Mouse (Mus musculus) forebrain, embryonic 12.5 days (tissue): ENCODE data around the gene Gad2. TPM values are rescaled to one million over a fixed set of nuclear protein-coding genes. Genes with fewer than 3 reads are reported as not detected.

ENCODE experiments used
- ATAC-seq: fragments of 200-750 bp; cut with Nextera tagmentation; 2 replicates; pipeline ENCODE4 v1.8.0; 2017; ENCODE audit warnings: moderate TSS enrichment; ENCODE audit not compliant: low FRiP score
- H3K27ac ChIP-seq: fragments of 300-500 bp; sonication (generic); 2 replicates; pipeline ENCODE4 v1.5.1; 2016; ENCODE audit warnings: mild to moderate bottlenecking
- H3K27me3 ChIP-seq: fragments of 300-500 bp; sonication (generic); 2 replicates; pipeline ENCODE4 v1.6.1; 2016; ENCODE audit warnings: mild to moderate bottlenecking
- H3K36me3 ChIP-seq: fragments of 300-500 bp; sonication (generic); replicated peaks from 2 replicates; pipeline ENCODE4 v1.6.1; 2016; ENCODE audit warnings: mild to moderate bottlenecking
- H3K4me1 ChIP-seq: fragments of 300-500 bp; sonication (generic); 2 replicates; pipeline ENCODE4 v1.6.1; 2016
- H3K4me2 ChIP-seq: fragments of 300-500 bp; sonication (generic); 2 replicates; pipeline ENCODE4 v1.6.1; 2016; ENCODE audit warnings: mild to moderate bottlenecking, moderate library complexity
- H3K4me3 ChIP-seq: fragments of 300-500 bp; sonication (generic); replicated peaks from 2 replicates; pipeline ENCODE4 v1.5.1; 2016; ENCODE audit warnings: mild to moderate bottlenecking
- H3K9ac ChIP-seq: fragments of 300-500 bp; sonication (generic); 2 replicates; pipeline ENCODE4 v1.6.1; 2016; ENCODE audit warnings: mild to moderate bottlenecking
- H3K9me3 ChIP-seq: fragments of 300-500 bp; sonication (generic); 2 replicates; pipeline ENCODE4 v1.6.1; 2016
- WGBS: fragments of 180-500 bp; shearing (Covaris S2); methylation state at CpG from one replicate; pipeline ENCODE4 v1.1.7; 2016; 5-methylcytosine and 5-hydroxymethylcytosine counted together
- polyA plus RNA-seq: library from polyadenylated mRNA; unstranded; fragments of >200 nt; fragmentation: Nextera tagmentation; extraction: Ambion mirVana; gene quantifications from 2 replicates; pipeline ENCODE4 v1.2.1, GENCODE M21; 2016

Gene Gad2
- polyA plus RNA-seq, 1 experiment from 2014 or later: 73.0 TPM

DNA sequence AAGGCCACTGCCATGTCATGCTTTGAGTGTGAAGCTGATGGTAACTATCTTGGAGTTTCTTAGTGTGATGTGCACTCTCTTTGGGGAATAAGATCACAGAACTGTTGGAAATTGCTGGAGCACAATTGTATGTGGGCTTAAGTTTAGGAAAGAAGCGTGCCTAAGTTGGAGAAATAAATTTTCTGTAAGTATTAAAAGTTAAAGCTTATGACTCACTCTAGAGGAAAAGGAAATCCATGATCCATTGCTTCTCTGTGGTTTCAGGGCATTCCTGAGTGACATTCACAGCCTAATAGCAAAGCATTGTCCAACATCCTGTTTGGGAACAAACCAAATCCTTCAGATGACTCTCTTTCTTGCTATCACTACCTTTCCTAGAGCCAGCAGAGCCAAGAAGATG lies 49.3 kb downstream of the Gad2 start:
- WGBS: 91% methylated on average over 1 of the region's 1 CpGs
- H3K27me3 ChIP-seq: no peaks in the 10 kb centered on the region
- H3K9me3 ChIP-seq: no peaks in the 10 kb centered on the region

DNA sequence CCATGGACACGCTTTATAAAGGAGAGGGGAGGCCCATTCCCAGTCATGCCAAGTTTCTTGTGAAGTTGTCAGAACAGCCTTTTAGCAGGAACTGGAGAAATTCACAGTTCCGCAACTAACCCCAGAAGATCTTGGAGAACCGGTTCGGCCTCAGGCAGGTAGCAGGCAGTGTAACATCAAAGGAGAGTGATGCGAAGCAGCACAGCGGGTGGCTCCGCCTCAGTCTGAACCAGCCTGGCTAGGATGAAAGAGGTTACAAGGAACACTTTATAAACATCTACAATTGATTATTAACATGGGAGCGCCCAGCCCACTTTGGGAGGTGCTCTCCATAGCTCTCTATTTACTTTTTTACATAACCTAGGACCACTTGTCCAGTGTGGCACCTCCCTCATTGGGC lies 55.1 kb downstream of the Gad2 start:
- Histone ChIP-seq H3K4me1 (no peaks in the 10 kb centered on the region), H3K27ac (no peak overlapping the region), H3K27me3 (no peaks in the 10 kb centered on the region), H3K4me2 (no peak overlapping the region), H3K9me3 (no peaks in the 10 kb centered on the region), H3K4me3 (no peak overlapping the region), H3K36me3 (no peaks in the 10 kb centered on the region), H3K9ac (no peak overlapping the region)
- no peak for ATAC-seq
- 40% methylated on average over 8 of the region's 8 CpGs for WGBS

More for the DNA sequence above, 49.3 kb downstream of the Gad2 start:
- no peak overlapping the region for H3K9ac ChIP-seq
- no peaks in the 10 kb centered on the region; the same call in 1 of the 2 replicates for H3K36me3 ChIP-seq
- H3K27ac ChIP-seq: no peak overlapping the region
- ATAC-seq: no peak
- no peaks in the 10 kb centered on the region for H3K4me1 ChIP-seq
- H3K4me3 ChIP-seq: no peak overlapping the region
- no peak overlapping the region for H3K4me2 ChIP-seq

DNA sequence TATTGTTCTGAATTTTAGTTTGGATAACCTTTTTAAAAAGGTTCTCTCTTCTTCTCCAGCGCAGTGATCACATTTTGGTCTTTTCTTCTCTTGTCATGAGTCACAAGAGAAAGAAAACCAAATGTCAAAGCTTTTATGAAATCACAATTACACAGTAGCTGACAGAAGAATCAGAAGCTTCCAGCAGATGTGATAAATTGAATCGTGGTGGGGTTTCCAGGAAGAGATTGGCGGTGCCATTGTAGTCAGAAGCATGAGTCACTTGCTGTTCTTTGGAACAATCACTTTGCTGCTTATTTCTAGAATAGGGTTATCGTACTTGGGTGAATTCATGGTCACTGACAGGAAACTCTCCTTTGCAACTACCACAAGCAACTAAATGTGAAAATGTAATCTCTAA lies 57.9 kb downstream of the Gad2 start:
- H3K4me3 ChIP-seq: no peak overlapping the region
- H3K9me3 ChIP-seq: no peaks in the 10 kb centered on the region
- no peaks in the 10 kb centered on the region for H3K4me1 ChIP-seq
- H3K36me3 ChIP-seq: no peaks in the 10 kb centered on the region
- H3K27ac ChIP-seq: no peak overlapping the region
- no peak for ATAC-seq
- no peak overlapping the region for H3K4me2 ChIP-seq
- WGBS: 59% methylated on average over 4 of the region's 4 CpGs
- no peaks in the 10 kb centered on the region for H3K27me3 ChIP-seq
- H3K9ac ChIP-seq: no peak overlapping the region

GRCm38 (mm10) chr2:22689969-22690368 lies 68.0 kb downstream of the Gad2 start:
- H3K4me2 ChIP-seq: no peak overlapping the region
- WGBS: 82% methylated on average over 7 of the region's 7 CpGs
- no peak overlapping the region for H3K4me3 ChIP-seq
- H3K27ac ChIP-seq: no peak overlapping the region
- H3K36me3 ChIP-seq: peaks cover 12% of the 10 kb centered on the region
- H3K4me1 ChIP-seq: no peaks in the 10 kb centered on the region
- H3K9me3 ChIP-seq: no peaks in the 10 kb centered on the region
- no peaks in the 10 kb centered on the region for H3K27me3 ChIP-seq
- H3K9ac ChIP-seq: no peak overlapping the region
- no peak for ATAC-seq

DNA sequence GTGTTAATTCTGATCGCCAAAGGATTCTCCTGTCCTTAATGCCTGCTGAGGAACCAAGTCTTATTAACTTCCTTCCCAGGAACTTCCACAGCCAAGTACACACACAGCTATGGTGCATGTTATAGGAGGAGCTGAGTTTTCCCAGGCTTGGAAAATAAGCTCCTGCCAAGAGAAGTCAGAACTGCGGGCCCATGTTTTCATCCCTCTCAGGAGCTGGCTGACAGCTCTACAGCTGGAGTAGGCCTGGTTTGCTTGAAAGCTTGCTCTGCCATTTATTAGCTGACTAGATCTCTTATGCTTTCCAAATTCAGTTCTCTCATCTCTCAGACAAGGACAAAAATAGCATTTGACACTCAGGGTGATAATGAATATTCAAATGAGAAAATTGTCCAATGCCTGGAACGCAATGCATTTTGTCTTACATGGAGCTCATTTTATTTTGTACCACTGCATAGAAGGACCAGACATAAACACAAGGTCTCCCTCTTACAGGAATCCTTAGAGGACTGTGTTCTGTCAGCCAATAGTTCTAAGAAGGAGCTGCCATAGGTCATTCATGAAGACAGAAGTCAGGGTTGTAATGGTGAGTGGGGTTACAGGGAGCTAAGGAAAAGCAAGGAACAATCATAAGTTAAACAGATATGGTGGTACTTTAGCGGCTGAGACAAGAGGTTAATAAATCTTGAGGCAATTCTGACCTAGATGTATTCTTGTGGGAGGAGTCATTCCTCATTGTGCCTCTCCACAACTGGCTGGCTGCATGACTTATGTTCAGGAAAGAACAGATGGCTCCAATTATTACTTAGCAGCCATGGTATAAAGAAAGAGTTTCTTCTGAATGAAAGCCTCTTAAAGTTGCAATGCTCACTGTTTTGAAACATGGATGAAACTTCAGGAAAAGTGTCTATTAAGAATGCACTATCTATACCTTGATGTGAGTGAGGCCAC lies 83.0 kb downstream of the Gad2 start:
- Histone ChIP-seq H3K4me2 (no peak overlapping the region), H3K9ac (no peak overlapping the region), H3K4me1 (no peaks in the 10 kb centered on the region; the same call in 1 of the 2 replicates), H3K36me3 (no peaks in the 10 kb centered on the region), H3K27ac (no peak overlapping the region), H3K9me3 (no peaks in the 10 kb centered on the region), H3K27me3 (no peaks in the 10 kb centered on the region), H3K4me3 (no peak overlapping the region)
- WGBS: 69% methylated on average over 4 of the region's 4 CpGs
- ATAC-seq: no peak

- H3K4me3 ChIP-seq: no peak overlapping the region
- no peaks in the 10 kb centered on the region for H3K36me3 ChIP-seq
- H3K27me3 ChIP-seq: no peaks in the 10 kb centered on the region
- peak; percentile 46; the same call in 1 of the 2 replicates for ATAC-seq
- H3K4me2 ChIP-seq: no peak overlapping the region
- no peaks in the 10 kb centered on the region; the same call in 1 of the 2 replicates for H3K4me1 ChIP-seq
- WGBS: 76% methylated on average over 3 of the region's 3 CpGs
- no peak overlapping the region for H3K27ac ChIP-seq
- no peak overlapping the region for H3K9ac ChIP-seq
- H3K9me3 ChIP-seq: no peaks in the 10 kb centered on the region
These were observed 84.2 kb downstream of the Gad2 start for GRCm38 (mm10) chr2:22706233-22706632.

- WGBS: 24% methylated on average over 8 of the region's 8 CpGs
- 0 out of 2 replicates have a peak overlapping the region, but pooled peaks have one; percentile 17 for H3K9ac ChIP-seq
- H3K27me3 ChIP-seq: no peaks in the 10 kb centered on the region
- ATAC-seq: peak; percentile 94
- H3K36me3 ChIP-seq: no peaks in the 10 kb centered on the region
- no peak overlapping the region for H3K4me2 ChIP-seq
- no peaks in the 10 kb centered on the region for H3K4me1 ChIP-seq
- H3K9me3 ChIP-seq: no peaks in the 10 kb centered on the region
- no peak overlapping the region for H3K4me3 ChIP-seq
- H3K27ac ChIP-seq: no peak overlapping the region
These were observed 99.8 kb downstream of the Gad2 start for GRCm38 (mm10) chr2:22721522-22722470.

DNA sequence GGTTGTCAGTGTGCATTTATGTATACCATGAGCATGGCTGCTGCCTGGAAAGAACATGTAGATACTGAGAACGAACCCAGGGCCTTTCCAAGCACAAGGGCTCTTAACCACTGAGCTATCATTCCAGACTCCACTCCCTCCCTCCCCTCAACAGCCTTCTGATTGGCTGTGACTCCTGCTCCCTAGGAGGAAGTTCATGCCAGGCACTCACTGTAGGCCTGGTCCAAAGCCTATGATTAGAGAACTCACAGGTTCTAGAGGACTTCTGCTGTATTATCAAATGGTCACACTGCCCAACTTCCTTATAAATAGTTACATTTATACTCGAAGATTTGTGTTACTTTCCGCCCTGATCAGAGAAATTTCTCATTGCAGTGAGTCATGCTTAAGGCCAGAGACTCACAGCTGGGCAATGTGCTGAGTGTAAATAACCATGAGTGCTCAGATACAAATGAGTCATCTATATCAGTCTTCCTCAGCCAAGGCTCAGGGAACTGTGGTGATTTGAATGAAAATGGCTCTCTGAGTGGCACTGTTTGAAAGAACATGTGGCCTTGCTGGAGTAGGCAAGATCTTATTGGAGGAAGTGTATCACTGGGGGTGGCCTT lies 102.0 kb downstream of the Gad2 start:
- no peaks in the 10 kb centered on the region for H3K9me3 ChIP-seq
- 81% methylated on average over 3 of the region's 3 CpGs for WGBS
- H3K4me3 ChIP-seq: no peak overlapping the region
- H3K27me3 ChIP-seq: no peaks in the 10 kb centered on the region
- no peak overlapping the region for H3K9ac ChIP-seq
- no peak for ATAC-seq
- H3K36me3 ChIP-seq: no peaks in the 10 kb centered on the region
- no peak overlapping the region for H3K4me2 ChIP-seq
- no peak overlapping the region for H3K27ac ChIP-seq
- no peaks in the 10 kb centered on the region for H3K4me1 ChIP-seq

- no peak overlapping the region for H3K4me3 ChIP-seq
- H3K4me2 ChIP-seq: no peak overlapping the region
- no peaks in the 10 kb centered on the region for H3K36me3 ChIP-seq
- H3K27ac ChIP-seq: no peak overlapping the region
- 77% methylated on average over 1 of the region's 1 CpGs for WGBS
- no peak overlapping the region for H3K9ac ChIP-seq
- H3K27me3 ChIP-seq: no peaks in the 10 kb centered on the region
- H3K4me1 ChIP-seq: no peaks in the 10 kb centered on the region
- no peaks in the 10 kb centered on the region for H3K9me3 ChIP-seq
- no peak for ATAC-seq
These were observed 105.1 kb downstream of the Gad2 start for GRCm38 (mm10) chr2:22727113-22727512.

GRCm38 (mm10) chr2:22736134-22736533 lies 114.1 kb downstream of the Gad2 start:
- no peak overlapping the region for H3K27ac ChIP-seq
- H3K27me3 ChIP-seq: no peaks in the 10 kb centered on the region
- H3K9ac ChIP-seq: no peak overlapping the region
- no peaks in the 10 kb centered on the region for H3K9me3 ChIP-seq
- H3K4me1 ChIP-seq: no peaks in the 10 kb centered on the region
- no peaks in the 10 kb centered on the region for H3K36me3 ChIP-seq
- H3K4me3 ChIP-seq: no peak overlapping the region
- ATAC-seq: no peak
- WGBS: 81% methylated on average over 2 of the region's 2 CpGs
- no peak overlapping the region for H3K4me2 ChIP-seq

GRCm38 (mm10) chr2:22739369-22739768 lies 117.4 kb downstream of the Gad2 start:
- Histone ChIP-seq H3K4me1 (0 out of 2 replicates have a peak, but pooled peaks cover 4% of the 10 kb centered on the region), H3K4me2 (no peak overlapping the region), H3K9ac (no peak overlapping the region), H3K27ac (no peak overlapping the region), H3K9me3 (no peaks in the 10 kb centered on the region), H3K36me3 (no peaks in the 10 kb centered on the region), H3K27me3 (no peaks in the 10 kb centered on the region), H3K4me3 (no peak overlapping the region)
- no peak for ATAC-seq
- WGBS: 55% methylated on average over 1 of the region's 1 CpGs

- Histone ChIP-seq H3K4me3 (no peak overlapping the region), H3K4me2 (no peak overlapping the region), H3K27me3 (no peaks in the 10 kb centered on the region), H3K9me3 (no peaks in the 10 kb centered on the region), H3K9ac (no peak overlapping the region), H3K36me3 (no peaks in the 10 kb centered on the region), H3K27ac (no peak overlapping the region), H3K4me1 (0 out of 2 replicates have a peak, but pooled peaks cover 4% of the 10 kb centered on the region)
- no peak for ATAC-seq
- 67% methylated on average over 1 of the region's 1 CpGs for WGBS
These were observed 118.4 kb downstream of the Gad2 start for GRCm38 (mm10) chr2:22740441-22740840.
